Mouse (Mus musculus) frontal cortex, postnatal 25 days (tissue): ENCODE measurements around the gene Fyn.

ENCODE experiments used
- DNase-seq, 2 experiments: peaks; one replicate each; pipeline ENCODE4 v3.0.0; 2022; ENCODE audit warnings: low spot score in 2 of 2

The Fyn gene

GRCm38 (mm10) chr10:39612131-39612530, 243.5 kb downstream of the Fyn start:
- no peak for DNase-seq

- no peak for DNase-seq
These were observed 244.0 kb downstream of the Fyn start, which contains the start of gene Traf3ip2 for GRCm38 (mm10) chr10:39612633-39612988. TSS of gene Traf3ip2 (plus strand) at chr10:39612934.

GRCm38 (mm10) chr10:39612989-39613831, 244.6 kb downstream of the Fyn start:
- DNase-seq = no peak

GRCm38 (mm10) chr10:39613973-39614372, 245.3 kb downstream of the Fyn start:
- no peak for DNase-seq

- no peak for DNase-seq
These were observed 246.0 kb downstream of the Fyn start for GRCm38 (mm10) chr10:39614676-39615075.
